Mouse (Mus musculus) cerebellum, postnatal 36 days (tissue): ENCODE data around the gene Msh3.
"Not testable (repeated sequence)": the region's sequence is repeated elsewhere in the genome, so short reads cannot be mapped to it uniquely, and the experiment has no call there.

ENCODE experiments used
- DNase-seq, 2 experiments: peaks; one replicate each; pipeline ENCODE4 v3.0.0; 2021 to 2022; ENCODE audit warnings: mixed read lengths in 2 of 2

Gene Msh3

DNA sequence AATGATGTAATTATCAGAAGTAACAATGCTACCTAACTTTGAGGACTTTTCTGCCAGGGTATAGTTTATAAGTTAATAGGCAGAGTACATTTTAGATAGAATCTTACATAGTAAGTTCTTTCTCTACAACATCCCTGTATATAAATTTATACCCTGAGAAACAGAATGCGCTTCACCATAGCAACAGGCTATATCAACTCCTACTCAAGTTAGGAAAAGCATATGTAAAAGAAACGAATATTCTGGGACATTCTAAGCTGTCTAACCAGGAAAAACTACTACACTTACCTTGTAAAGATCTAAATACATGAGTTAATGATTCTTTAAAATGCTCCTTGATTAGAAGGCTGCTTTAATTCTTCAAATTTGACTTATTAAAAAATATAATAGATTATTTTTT, 107.2 kb downstream of the Msh3 start:
- DNase-seq: no peak

DNA sequence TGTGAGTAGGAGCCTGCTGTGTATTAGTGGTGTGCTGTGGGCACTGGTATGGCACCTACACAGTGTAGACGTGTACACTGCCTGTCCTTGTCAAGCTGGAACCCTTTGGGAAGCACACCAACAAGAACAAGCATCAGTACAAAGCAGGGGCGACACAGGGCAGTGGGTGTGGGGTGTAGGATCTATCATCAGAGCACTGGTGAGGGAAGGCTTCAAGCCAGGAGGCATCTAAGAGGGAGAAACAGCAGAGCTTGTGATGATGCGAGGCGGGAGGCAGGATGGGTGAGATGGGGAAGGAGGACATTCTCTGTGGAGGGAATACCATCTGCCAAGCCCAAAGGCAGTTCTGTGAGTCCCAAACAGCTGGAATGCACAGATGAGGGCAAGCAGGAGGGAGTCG, 107.8 kb downstream of the Msh3 start:
- no peak for DNase-seq

DNA sequence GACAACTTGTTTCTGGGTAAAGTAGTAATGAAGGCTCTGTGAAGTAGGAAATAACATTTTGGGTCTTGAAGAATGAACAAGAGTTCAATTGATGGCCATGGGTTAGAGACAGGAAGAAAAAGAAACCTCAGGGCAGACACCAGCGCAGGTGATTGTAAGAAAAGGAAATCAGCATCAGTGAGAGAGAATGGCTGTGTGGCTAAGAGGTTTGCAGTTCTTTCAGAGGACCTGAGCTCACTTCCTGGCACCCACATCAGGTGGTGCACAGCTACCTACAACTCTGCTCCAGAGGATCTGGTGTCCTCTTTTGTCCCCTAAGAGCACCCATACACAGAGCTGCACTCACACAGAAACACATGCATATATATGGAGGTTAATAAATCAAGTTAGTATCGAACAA, 110.1 kb downstream of the Msh3 start:
- no peak for DNase-seq

DNA sequence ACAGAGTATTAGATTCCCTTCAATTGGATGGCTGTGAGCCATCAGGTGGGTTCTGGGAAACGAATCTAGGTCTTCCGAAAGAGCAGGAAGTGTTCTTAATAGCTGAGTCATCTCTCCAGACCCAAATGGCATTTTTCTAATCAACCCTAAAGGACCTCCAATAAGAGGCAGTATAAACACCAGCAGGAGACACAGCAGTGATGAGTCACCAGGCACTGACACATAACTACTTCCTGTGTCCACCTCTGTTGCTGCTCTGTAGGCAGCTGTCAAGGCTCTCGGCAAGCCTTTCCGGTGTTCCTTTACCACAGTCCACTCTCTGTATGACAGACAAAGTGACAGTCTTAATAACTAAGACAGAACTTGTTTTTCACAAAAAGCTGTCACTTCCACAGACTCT, 113.4 kb downstream of the Msh3 start:
- DNase-seq: no peak

DNA sequence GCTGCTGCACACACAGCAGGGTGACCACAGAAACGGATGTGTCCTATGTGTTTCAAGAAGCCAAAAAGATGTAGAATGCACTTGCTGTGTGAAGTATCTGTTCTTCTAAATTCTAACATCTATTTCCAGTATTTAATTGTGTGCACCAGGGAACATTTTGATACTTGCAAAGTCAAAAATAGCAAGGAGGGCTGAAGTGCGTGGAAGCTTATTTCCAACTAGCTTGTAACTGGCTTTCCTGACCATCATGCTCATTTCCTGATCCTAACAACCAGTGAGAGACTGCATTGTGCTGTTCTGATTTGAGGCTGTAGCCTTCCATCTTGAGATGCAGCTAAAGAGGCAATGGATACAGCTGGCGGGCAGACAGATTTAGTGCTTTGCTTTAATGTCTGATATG, 116.9 kb downstream of the Msh3 start:
- DNase-seq: no peak

DNA sequence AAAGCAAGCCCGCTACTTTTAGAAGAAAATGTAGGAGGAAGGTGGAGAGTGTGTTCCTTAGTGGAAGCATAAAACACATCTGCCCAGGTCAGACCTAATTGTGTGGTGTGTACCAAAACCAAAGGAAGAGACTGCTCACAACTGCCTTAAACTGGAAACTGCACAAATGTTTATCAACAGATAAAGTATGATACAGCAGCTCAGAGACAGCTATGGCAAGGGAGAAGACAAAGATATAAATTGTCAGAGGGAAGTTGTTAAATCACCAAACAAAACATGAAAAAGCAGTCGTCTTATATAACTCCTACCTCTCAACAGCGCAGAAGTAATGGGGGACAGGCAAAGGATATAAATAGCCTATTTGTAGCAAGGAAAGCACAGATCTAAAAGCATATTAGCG, 117.8 kb downstream of the Msh3 start:
- DNase-seq: no peak

DNA sequence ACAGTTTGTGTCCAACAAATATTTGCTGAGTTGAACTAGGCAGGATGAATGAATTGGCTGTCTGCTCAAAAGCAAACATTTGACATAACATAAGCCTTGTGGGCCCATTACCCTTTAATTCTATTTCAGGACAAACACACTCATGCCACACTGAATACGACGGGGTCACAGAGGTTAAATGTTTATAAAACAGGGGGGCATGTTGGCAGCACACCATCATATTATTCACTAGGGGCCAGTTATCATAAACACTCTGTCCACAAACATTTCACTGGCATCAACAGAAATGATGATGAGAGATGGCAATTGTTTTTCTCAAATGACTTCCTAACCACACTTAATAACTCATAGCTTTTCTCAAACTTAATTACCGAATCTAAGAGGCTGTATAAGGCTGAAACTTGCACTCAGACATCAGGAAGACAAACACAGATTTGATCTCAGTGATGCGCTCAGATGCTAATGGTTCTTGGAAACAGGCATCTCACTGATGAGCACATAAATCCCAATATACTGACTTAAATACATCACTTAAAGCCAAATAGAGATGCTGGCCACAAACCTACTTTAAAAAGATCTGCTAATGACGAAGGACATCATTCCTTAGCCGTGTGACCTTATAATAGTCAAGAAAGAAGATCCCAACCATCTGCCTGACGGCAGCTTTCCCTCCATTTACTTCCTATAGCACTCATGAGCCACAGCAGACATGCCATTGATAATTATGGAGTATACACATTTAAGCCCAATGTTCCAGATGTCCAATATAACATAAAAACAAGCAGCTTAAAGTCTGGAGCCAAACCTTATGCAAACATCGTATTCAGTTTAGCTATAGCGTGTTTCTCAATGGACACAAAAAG, 122.5 kb downstream of the Msh3 start:
- no peak for DNase-seq

DNA sequence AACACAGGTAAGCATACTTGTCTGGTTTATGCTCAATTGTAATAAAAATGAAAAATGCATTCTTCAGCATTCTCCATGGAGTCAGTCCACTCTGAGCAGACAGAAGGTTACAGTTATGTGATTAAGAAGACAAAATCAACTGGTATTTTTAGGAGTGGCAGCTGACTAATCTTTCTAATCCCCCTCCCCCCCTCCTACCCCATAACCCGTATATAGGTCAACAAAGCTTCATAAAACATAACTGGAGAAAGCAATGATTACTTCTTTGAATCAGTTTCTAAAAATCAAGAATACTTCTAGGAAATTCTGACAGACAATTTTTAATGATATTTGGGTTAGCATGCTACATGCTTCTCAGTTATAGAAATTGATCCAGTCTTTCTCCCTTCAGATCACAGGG, 126.8 kb downstream of the Msh3 start:
- no peak for DNase-seq

DNA sequence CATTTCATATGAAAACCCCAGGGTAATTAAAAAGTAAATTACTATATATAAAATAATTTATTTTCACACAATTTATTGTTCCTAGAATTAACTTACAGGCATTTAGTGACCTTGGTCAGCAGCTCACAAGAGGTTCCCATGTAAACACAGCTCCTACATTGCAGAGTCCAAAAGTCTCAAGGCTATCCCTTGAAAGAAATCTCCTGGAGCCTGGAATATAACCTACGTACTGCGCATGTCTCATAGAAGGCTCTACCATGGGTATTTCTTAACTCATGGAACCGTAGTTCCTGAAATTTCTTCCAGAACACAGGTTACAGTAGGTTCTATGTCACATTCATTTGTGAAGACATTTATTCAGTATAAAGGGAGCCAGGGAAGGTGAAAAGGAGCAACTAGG, 131.2 kb downstream of the Msh3 start:
- no peak for DNase-seq

DNA sequence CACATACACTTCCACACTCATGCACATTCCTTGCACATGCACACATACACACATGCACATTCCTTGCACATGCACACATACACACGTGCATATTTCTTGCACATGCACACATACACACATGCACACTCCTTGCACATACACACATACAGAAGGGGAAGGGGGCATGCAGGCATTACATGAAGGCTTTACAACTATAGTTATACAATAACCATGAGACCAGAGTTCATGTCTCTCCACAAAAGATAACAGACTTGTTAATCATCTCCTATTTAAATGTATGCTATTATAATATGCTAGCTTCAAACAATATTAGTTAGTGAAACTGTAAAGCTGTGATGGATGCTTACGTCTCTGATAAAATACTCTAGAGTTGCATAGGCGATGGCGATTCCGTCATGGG, 132.0 kb downstream of the Msh3 start:
- no peak for DNase-seq

DNA sequence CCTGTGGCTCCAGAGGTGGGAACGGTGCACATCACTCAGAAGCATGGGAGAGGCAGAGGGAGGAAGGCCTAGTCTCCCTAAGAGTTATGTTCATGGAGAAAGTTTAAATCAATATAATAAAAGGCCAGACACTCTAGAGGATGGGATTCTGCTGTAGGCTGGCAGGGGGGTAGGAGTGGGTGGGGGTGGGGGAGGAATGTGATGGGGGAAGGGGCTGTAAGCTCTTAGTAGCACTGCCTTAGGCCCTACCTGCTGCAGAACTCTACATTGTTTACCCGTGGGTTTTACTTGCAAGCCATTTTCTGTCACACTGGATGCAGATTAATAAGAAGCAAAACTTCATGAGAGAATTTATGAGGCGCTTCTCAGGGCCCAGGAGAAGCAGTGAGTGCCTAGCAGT, 135.0 kb downstream of the Msh3 start:
- no peak for DNase-seq

DNA sequence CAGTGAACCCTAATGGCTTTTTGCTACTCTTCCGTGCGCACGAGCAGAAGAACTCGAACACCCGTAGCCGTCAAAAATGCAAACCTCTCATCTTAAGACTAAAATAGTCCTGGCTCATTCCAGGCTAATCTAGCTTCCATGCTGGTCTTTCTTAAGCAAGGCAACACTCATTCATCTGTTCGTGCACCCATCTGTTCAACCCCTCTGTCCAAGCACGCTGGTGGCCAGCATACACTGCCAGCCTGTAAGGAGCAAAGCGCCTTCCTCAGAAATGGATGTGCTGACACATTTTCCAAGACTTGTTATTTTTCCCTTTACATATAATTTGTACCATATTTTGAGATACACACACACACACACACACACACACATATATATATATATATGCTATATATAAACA, 137.6 kb downstream of the Msh3 start:
- DNase-seq: no peak

DNA sequence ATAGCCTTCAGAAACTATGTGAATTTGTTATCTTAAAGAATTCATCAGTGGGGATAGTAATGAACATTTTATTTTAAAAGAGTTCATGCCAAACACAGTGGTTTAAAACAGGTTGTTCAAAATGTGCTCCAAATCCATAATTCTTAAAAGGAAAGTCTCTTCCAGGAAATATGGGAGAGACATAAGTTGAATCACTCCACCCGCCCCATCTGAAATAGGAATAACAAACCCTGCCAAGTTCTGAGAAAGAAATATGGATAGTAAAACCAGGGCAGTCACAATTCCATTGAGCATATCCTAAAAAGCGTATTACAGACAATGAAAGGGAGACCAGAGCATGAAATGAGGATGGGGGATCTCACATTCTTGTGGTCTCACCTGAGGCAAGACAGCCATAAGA, 157.9 kb downstream of the Msh3 start:
- DNase-seq: no peak

DNA sequence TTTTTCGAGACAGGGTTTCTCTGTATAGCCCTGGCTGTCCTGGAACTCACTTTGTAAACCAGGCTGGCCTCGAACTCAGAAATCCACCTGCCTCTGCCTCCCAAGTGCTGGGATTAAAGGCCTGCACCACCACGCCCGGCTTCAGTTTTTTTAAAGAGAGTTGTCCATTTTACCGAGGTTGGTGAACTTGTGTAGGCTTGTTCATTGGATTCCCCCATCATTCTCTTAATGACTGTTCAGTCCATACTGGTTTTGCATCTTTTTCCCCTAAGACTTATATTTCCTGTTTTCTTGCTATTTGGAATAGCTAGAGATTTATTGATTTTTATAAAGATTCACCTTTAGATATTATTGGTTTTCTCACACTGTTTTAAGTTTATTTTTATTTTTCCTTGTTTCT, 161.0 kb downstream of the Msh3 start:
- not testable (repeated sequence) for DNase-seq

DNA sequence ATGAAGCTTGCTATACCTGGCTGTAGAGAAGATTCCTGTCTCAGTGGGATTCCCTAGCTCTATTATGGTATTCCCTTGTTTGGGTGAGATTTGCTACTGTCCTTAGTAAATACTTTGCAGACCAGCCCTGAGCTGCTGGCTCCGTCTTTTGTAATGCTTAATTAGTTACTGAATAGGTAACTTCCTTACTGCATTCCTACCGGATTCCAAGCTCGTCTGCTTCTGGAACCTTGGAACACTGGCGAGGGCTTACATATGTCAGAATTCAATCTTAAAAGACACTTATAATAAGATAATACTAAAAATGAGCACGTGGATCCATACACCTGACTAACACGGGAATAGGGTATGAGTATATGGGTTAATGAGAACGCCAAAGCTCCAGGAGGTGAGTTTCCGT, 182.1 kb downstream of the Msh3 start:
- DNase-seq: not testable (repeated sequence)
